ENCODE assay signal across 8 mouse cellular contexts in the genomic region with DNA sequence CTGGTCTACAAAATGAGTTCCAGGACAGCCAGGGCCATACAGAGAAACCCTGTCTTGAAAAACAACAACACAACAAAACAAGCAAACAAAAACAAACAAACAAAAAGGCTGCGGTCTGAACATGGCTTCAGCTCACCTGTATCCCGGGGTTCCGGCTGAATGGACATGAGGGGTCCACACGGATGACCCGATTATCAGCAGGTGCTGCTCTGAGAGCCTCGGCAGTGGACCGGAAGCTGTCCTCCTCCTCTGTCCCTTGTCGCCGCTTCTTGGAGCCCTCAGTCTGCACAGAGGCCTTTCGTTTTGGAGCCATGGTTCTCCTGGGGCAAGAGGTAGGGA. TPM values are rescaled to one million over a fixed set of nuclear protein-coding genes. Genes with fewer than 3 reads are reported as not detected.
A peak's percentile ranks its signal among the peaks of the same experiment; 100 is the strongest.
DNase-seq lines count a peak whose midpoint lies in the region; ATAC-seq and TF ChIP-seq lines count a peak whose summit lies in the region.

A gene (plus strand): TSS at position 301 of the 339 bp plus-strand sequence.

- TF ChIP-seq POLR2A in CH12.LX (IDR thresholded peaks at IDR 0.05; ENCODE audit: low read depth, low read length): no peak

- DNase-seq in frontal cortex, postnatal 10 days (ENCODE audit: low spot score in 2 of 2): peak; percentile 7 to 13
- DNase-seq in CH12.LX (ENCODE audit: extremely low read depth): no peak
- no peak for DNase-seq in layer of hippocampus, postnatal 14 days (ENCODE audit: low spot score in 2 of 2)
- DNase-seq in spleen, adult 12 weeks (ENCODE audit: low spot score): no peak

- H3K27me3 ChIP-seq in CH12.LX (replicated peaks): no peaks in the 10 kb centered on the region
- H3K27me3 ChIP-seq in embryonic facial prominence, embryonic 13.5 days: no peaks in the 10 kb centered on the region
- no peaks in the 10 kb centered on the region for H3K27me3 ChIP-seq in heart, embryonic 15.5 days

- 86% methylated on average over 10 of the region's 10 CpGs for WGBS in embryonic facial prominence, embryonic 13.5 days
- WGBS in heart, embryonic 15.5 days: 81% methylated on average over 10 of the region's 10 CpGs

- H3K36me3 ChIP-seq in CH12.LX (replicated peaks in 1 of 2; ENCODE audit: control insufficient read depth in 1 of 2, insufficient read depth in 1 of 2, low read length in 1 of 2): peaks cover 15 to 55% of the 10 kb centered on the region in 2 experiments
- peaks cover 12% of the 10 kb centered on the region for H3K36me3 ChIP-seq in embryonic facial prominence, embryonic 13.5 days
- H3K36me3 ChIP-seq in heart, embryonic 15.5 days: no peaks in the 10 kb centered on the region; the same call in 1 of the 2 replicates

- H3K4me2 ChIP-seq in CH12.LX (ENCODE audit: insufficient read depth, low read depth, poor library complexity, severe bottlenecking): peak within 1 kb of the TSS; percentile 90
- peak within 1 kb of the TSS; percentile 95 for H3K4me2 ChIP-seq in embryonic facial prominence, embryonic 13.5 days
- H3K4me2 ChIP-seq in heart, embryonic 15.5 days: peak within 1 kb of the TSS; percentile 63

- no peak for ATAC-seq in frontal cortex, adult (ENCODE audit: low TSS enrichment)
- no peak for ATAC-seq in embryonic facial prominence, embryonic 13.5 days (ENCODE audit: insufficient number of reproducible peaks, insufficient read depth, low FRiP score, low TSS enrichment, low read depth)
- no peak for ATAC-seq in heart, embryonic 15.5 days (replicated peaks; ENCODE audit: insufficient number of reproducible peaks, insufficient read depth, low FRiP score, low read depth)
- no peak for ATAC-seq in megakaryocyte-erythroid progenitor cell, adult 5-6 weeks (replicated peaks; ENCODE audit: low FRiP score, low TSS enrichment, poor library complexity, severe bottlenecking)

- H3K27ac ChIP-seq in CH12.LX (ENCODE audit: insufficient read depth, low read depth): peak within 1 kb of the TSS; percentile 13; the same call in 1 of the 2 replicates
- H3K27ac ChIP-seq in embryonic facial prominence, embryonic 13.5 days: peak within 1 kb of the TSS; percentile 85
- H3K27ac ChIP-seq in heart, embryonic 15.5 days: peak within 1 kb of the TSS; percentile 77

- peak within 1 kb of the TSS; percentile 54 to 77 (median 66) for H3K4me3 ChIP-seq in CH12.LX (replicated peaks in 1 of 3; ENCODE audit: low read depth in 2 of 3, low read length in 2 of 3, poor library complexity in 1 of 3)
- H3K4me3 ChIP-seq in embryonic facial prominence, embryonic 13.5 days: peak within 1 kb of the TSS; percentile 77
- peak within 1 kb of the TSS; percentile 65 for H3K4me3 ChIP-seq in heart, embryonic 15.5 days

- no peak for TF ChIP-seq EP300 in CH12.LX (IDR thresholded peaks at IDR 0.05; ENCODE audit: low read length)

- in situ Hi-C loops in CH12.LX (cut with MboI; ENCODE audit: low pct_ligation_motif_present, low pct_unique_long_range_greater_than_20kb, low sequenced_read_pairs): loop anchor here (5.0 kb wide), 1 partner anchor 38 kb away; a partner anchor contains a TSS

- no peaks in the 10 kb centered on the region for H3K9me3 ChIP-seq in CH12.LX (replicated peaks; ENCODE audit: low read length)
- H3K9me3 ChIP-seq in embryonic facial prominence, embryonic 13.5 days: no peaks in the 10 kb centered on the region
- H3K9me3 ChIP-seq in heart, embryonic 15.5 days (replicated peaks): no peaks in the 10 kb centered on the region

- peak within 1 kb of the TSS; percentile 61 for H3K9ac ChIP-seq in CH12.LX (ENCODE audit: insufficient read depth, low read depth)
- peak within 1 kb of the TSS; percentile 61 for H3K9ac ChIP-seq in embryonic facial prominence, embryonic 13.5 days
- H3K9ac ChIP-seq in heart, embryonic 15.5 days: peak within 1 kb of the TSS; percentile 42

- peaks cover 6 to 62% of the 10 kb centered on the region in 2 experiments for H3K4me1 ChIP-seq in CH12.LX (ENCODE audit: control insufficient read depth in 1 of 2, insufficient read depth in 2 of 2)
- H3K4me1 ChIP-seq in embryonic facial prominence, embryonic 13.5 days: peaks cover 58% of the 10 kb centered on the region
- H3K4me1 ChIP-seq in heart, embryonic 15.5 days (replicated peaks): peaks cover 51% of the 10 kb centered on the region

- no peak for TF ChIP-seq CTCF in CH12.LX (conservative IDR thresholded peaks at IDR 0.05 in 1 of 2, IDR thresholded peaks at IDR 0.05 in 1 of 2; ENCODE audit: low read depth in 2 of 2, low read length in 2 of 2)

- dilution Hi-C loops in CH12.LX (cut with MboI; ENCODE audit: extremely low pct_ligation_motif_present, extremely low pct_unique_long_range_greater_than_20kb, low sequenced_read_pairs): no loop called here

- H3K79me2 ChIP-seq in CH12.LX (replicated peaks; ENCODE audit: control insufficient read depth, extremely low read depth, insufficient read depth, poor library complexity, severe bottlenecking): peaks cover 26% of the 10 kb centered on the region

- no peak for TF ChIP-seq RAD21 in CH12.LX (IDR thresholded peaks at IDR 0.05; ENCODE audit: low read depth, low read length)

TF ChIP-seq in CH12.LX, 34 proteins besides CTCF, POLR2A, EP300 and RAD21:
- no peak for TF ChIP-seq E2F4 (IDR thresholded peaks at IDR 0.05; ENCODE audit: insufficient replicate concordance, low read depth, low read length)
- TF ChIP-seq ETS1 (conservative IDR thresholded peaks at IDR 0.05; ENCODE audit: low read depth, low read length): no peak
- TF ChIP-seq CHD1 (IDR thresholded peaks at IDR 0.05; ENCODE audit: low read depth, low read length): no peak
- no peak for TF ChIP-seq HCFC1 (IDR thresholded peaks at IDR 0.05; ENCODE audit: low read depth, low read length)
- no peak for TF ChIP-seq USF2 (conservative IDR thresholded peaks at IDR 0.05; ENCODE audit: low read depth, low read length)
- no peak for TF ChIP-seq JUND (conservative IDR thresholded peaks at IDR 0.05; ENCODE audit: low read depth, low read length)
- TF ChIP-seq IRF4 (IDR thresholded peaks at IDR 0.05; ENCODE audit: low read depth, low read length): no peak
- TF ChIP-seq NRF1 (IDR thresholded peaks at IDR 0.05; ENCODE audit: low read depth, low read length): no peak
- TF ChIP-seq MAFK (IDR thresholded peaks at IDR 0.05; ENCODE audit: insufficient replicate concordance, low read length): no peak
- TF ChIP-seq CHD2 (IDR thresholded peaks at IDR 0.05; ENCODE audit: low read length): no peak
- TF ChIP-seq RCOR1 (conservative IDR thresholded peaks at IDR 0.05; ENCODE audit: low read depth, low read length): no peak
- no peak for TF ChIP-seq BHLHE40 (IDR thresholded peaks at IDR 0.05; ENCODE audit: low read depth, low read length)
- TF ChIP-seq SMC3 (IDR thresholded peaks at IDR 0.05; ENCODE audit: low read depth, low read length): no peak
- no peak for TF ChIP-seq ELF1 (IDR thresholded peaks at IDR 0.05; ENCODE audit: low read depth, low read length)
- TF ChIP-seq POLR2AphosphoS2 (IDR thresholded peaks at IDR 0.05; ENCODE audit: low read depth, low read length): no peak
- TF ChIP-seq MAX (IDR thresholded peaks at IDR 0.05; ENCODE audit: low read length): no peak
TF ChIP-seq in CH12.LX: peak in this region for 0.

RNA-seq across cellular contexts. Expression of the gene that starts here (rescaled TPM):
- total RNA-seq in CH12.LX (2012; rRNA removed) (120 and 167 TPM in 2 replicates), CH12.LX (2014; rRNA removed) (130 and 137 TPM in 2 replicates)
- 326 and 339 TPM in 2 replicates for polyA plus RNA-seq in CH12.LX (2012; ENCODE audit: insufficient read length, low read depth)
- 43.9 and 49.8 TPM in 2 replicates for polyA plus RNA-seq in embryonic facial prominence, embryonic 13.5 days (2015; fragmentation: Nextera tagmentation; extraction: Ambion mirVana)
- polyA plus RNA-seq in heart, embryonic 15.5 days (2015; fragmentation: Nextera tagmentation; extraction: Ambion mirVana): 24.9 and 34.2 TPM in 2 replicates
- 10 to 100 TPM; 31.5 to 37.0 TPM for total RNA-seq in layer of hippocampus, postnatal 14 days (2021)
- 57.3 and 80.8 TPM in 2 replicates for total RNA-seq in megakaryocyte-erythroid progenitor cell, adult 5-6 weeks (2014; fragmentation: Nextera tagmentation)
- total RNA-seq in megakaryocyte-erythroid progenitor cell, adult 5-6 weeks (2017): 80.0 and 82.4 TPM in 2 replicates

Comparison
In these comparisons a context has a peak if more than half of its experiments do, and no peak if none do; other contexts are left out.
1. DNase-seq: peak in frontal cortex, postnatal 10 days (2 of 2); none in CH12.LX (single experiment), layer of hippocampus, postnatal 14 days (0 of 2) and spleen, adult 12 weeks (single experiment).
2. H3K27ac ChIP-seq: peak in every context shown above with its lines; median percentile 85 in embryonic facial prominence, embryonic 13.5 days; 77 in heart, embryonic 15.5 days; 13 in CH12.LX.
3. Peak in every context shown above with its lines, with median percentiles within 50 percentile points of each other: H3K4me2 ChIP-seq, H3K4me3 ChIP-seq and H3K9ac ChIP-seq.